Mouse (Mus musculus) testis, adult 10 weeks (tissue): ENCODE measurements around the gene Zfp11. TPM values are rescaled to one million over a fixed set of nuclear protein-coding genes. Genes with fewer than 3 reads are reported as not detected.

Experiments used
- polyA plus RNA-seq: library from polyadenylated mRNA; stranded (reverse); fragments of 350-450 nt; fragmentation: Illumina TruSeq; extraction: RNeasy Lipid Tissue Mini Kit (QIAGEN cat#74804); gene quantifications from one replicate; pipeline ENCODE4 v1.2.3, GENCODE M21; 2014; ENCODE audit warnings: low read depth, low replicate concordance

Gene Zfp11
- polyA plus RNA-seq = 2.5 TPM

GRCm38 (mm10) chr5:129670036-129670458, at the start of gene Zfp11:
Gene Zfp11 (minus strand): TSS chr5:129670099.

GRCm38 (mm10) chr5:129715326-129715861, 45.5 kb upstream of the Zfp11 start, which contains the start of gene Mrps17:
Gene Mrps17 (plus strand): TSS chr5:129715497.

GRCm38 (mm10) chr5:129708412-129708811, 38.5 kb upstream of the Zfp11 start, which contains the start of gene Sept14:
Gene Sept14 (minus strand): TSS chr5:129708512.

Other genes with a start within 250 kb of the Zfp11 start
- gene Sfswap, start 168.9 kb downstream of the Zfp11 start, polyA plus RNA-seq = 34.8 TPM
- gene Mmp17, start 85.9 kb downstream of the Zfp11 start, polyA plus RNA-seq = 0.04 TPM
- 46.5 TPM for gene Sept14, start 38.4 kb upstream of the Zfp11 start, polyA plus RNA-seq
- 35.0 TPM for gene Mrps17, start 45.4 kb upstream of the Zfp11 start, polyA plus RNA-seq
- 16.3 TPM for gene Nipsnap2, start 55.0 kb upstream of the Zfp11 start, polyA plus RNA-seq
- 5.8 TPM for gene Psph, start 117.3 kb upstream of the Zfp11 start, polyA plus RNA-seq
- 1.8 TPM for gene Sumf2, start 176.9 kb upstream of the Zfp11 start, polyA plus RNA-seq
- gene Chchd2, start 217.4 kb upstream of the Zfp11 start, polyA plus RNA-seq = 142 TPM
- gene Zbed5, start 225.6 kb upstream of the Zfp11 start, polyA plus RNA-seq = 11.9 TPM
- gene Phkg1, start 228.4 kb upstream of the Zfp11 start, polyA plus RNA-seq = 0.15 TPM
- gene Nupr1l, start 238.4 kb upstream of the Zfp11 start, polyA plus RNA-seq = 383 TPM